Mouse (Mus musculus) neural tube, embryonic 14.5 days (tissue): ENCODE results near the gene Agap1. TPM values are rescaled to one million over a fixed set of nuclear protein-coding genes. Genes with fewer than 3 reads are reported as not detected.
A peak's percentile ranks its signal among the peaks of the same experiment; 100 is the strongest.

Experiments
- ATAC-seq: fragments of 200-750 bp; cut with Nextera tagmentation; 2 replicates; pipeline ENCODE4 v1.8.0; 2017; ENCODE audit warnings: low read depth, mild to moderate bottlenecking, moderate TSS enrichment, moderate library complexity
- H3K27ac ChIP-seq: fragments of 300-500 bp; sonication (generic); 2 replicates; pipeline ENCODE4 v1.5.1; 2014; ENCODE audit warnings: low read depth, mild to moderate bottlenecking, control low read depth, low read length, moderate library complexity, mixed read lengths
- H3K27me3 ChIP-seq: fragments of 300-500 bp; sonication (generic); 2 replicates; pipeline ENCODE4 v1.6.1; 2014; ENCODE audit warnings: low read length; ENCODE audit not compliant: control insufficient read depth, insufficient read depth
- H3K36me3 ChIP-seq: fragments of 300-500 bp; sonication (generic); 2 replicates; pipeline ENCODE4 v1.6.1; 2014; ENCODE audit warnings: low read length, mixed read lengths; ENCODE audit not compliant: control insufficient read depth, insufficient read depth
- H3K4me1 ChIP-seq: fragments of 300-500 bp; sonication (generic); 2 replicates; pipeline ENCODE4 v1.6.1; 2014; ENCODE audit warnings: low read length; ENCODE audit not compliant: control insufficient read depth, insufficient read depth
- H3K4me2 ChIP-seq: fragments of 300-500 bp; sonication (generic); 2 replicates; pipeline ENCODE4 v1.6.1; 2014; ENCODE audit warnings: mild to moderate bottlenecking, low read depth, low read length, control low read depth
- H3K4me3 ChIP-seq: fragments of 300-500 bp; sonication (generic); 2 replicates; pipeline ENCODE4 v1.5.1; 2014; ENCODE audit warnings: low read depth, low read length, control low read depth, mixed read lengths
- H3K9ac ChIP-seq: fragments of 300-500 bp; sonication (generic); replicated peaks from 2 replicates; pipeline ENCODE4 v1.6.1; 2014; ENCODE audit warnings: low read depth, mild to moderate bottlenecking, control low read depth, low read length, mixed read lengths
- H3K9me3 ChIP-seq: fragments of 300-500 bp; sonication (generic); 2 replicates; pipeline ENCODE4 v1.6.1; 2016; ENCODE audit warnings: low read length; ENCODE audit not compliant: control insufficient read depth
- WGBS: fragments of 180-500 bp; shearing (Covaris S2); extraction: QIAGEN DNeasy Blood & Tissue Kit; methylation state at CpG from one replicate; pipeline ENCODE4 v1.1.7; 2014; 5-methylcytosine and 5-hydroxymethylcytosine counted together
- polyA plus RNA-seq: library from polyadenylated mRNA; unstranded; fragments of >200 nt; fragmentation: Nextera tagmentation; extraction: Ambion mirVana; gene quantifications from 2 replicates; pipeline ENCODE4 v1.2.1, GENCODE M21; 2014

Gene Agap1
- polyA plus RNA-seq, 1 experiment from 2014 or later, result 76.4 TPM

DNA sequence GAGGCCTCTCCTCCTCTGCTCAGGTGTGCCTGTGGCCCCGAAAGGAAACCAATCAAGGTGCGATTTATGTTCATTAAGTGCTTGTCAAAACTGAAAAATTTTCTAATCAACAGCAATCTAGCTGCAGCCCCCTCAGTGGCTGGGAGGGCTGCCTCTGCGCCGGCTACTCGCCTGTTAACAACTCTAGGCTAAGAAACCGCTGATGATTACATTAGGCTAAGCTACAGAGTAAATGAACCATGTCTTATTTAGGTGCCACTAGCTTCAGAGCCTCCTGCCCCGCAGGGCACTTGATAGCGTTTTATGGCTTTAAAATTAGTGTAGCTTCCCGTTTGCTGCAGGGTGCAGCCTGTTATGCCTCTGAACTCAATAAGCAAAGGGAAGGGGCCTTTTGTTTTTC lies 279.8 kb downstream of the Agap1 start:
- no peaks in the 10 kb centered on the region for H3K27me3 ChIP-seq
- ATAC-seq, result peak; percentile 69; the same call in 1 of the 2 replicates
- H3K4me1 ChIP-seq, result peaks cover 28% of the 10 kb centered on the region

GRCm38 (mm10) chr1:89735146-89735545 lies 280.5 kb downstream of the Agap1 start:
- H3K9ac ChIP-seq, result no peak overlapping the region
- ATAC-seq, result no peak
- H3K27ac ChIP-seq, result no peak overlapping the region
- H3K4me3 ChIP-seq, result no peak overlapping the region
- H3K27me3 ChIP-seq, result no peaks in the 10 kb centered on the region
- H3K36me3 ChIP-seq, result no peaks in the 10 kb centered on the region; the same call in 1 of the 2 replicates
- H3K4me2 ChIP-seq, result no peak overlapping the region
- 82% methylated on average over 6 of the region's 6 CpGs for WGBS
- no peaks in the 10 kb centered on the region for H3K9me3 ChIP-seq
- H3K4me1 ChIP-seq, result peaks cover 30% of the 10 kb centered on the region

More for the DNA sequence above, 279.8 kb downstream of the Agap1 start:
- H3K4me3 ChIP-seq, result no peak overlapping the region
- 16% methylated on average over 9 of the region's 9 CpGs for WGBS
- no peak overlapping the region for H3K4me2 ChIP-seq
- H3K36me3 ChIP-seq, result no peaks in the 10 kb centered on the region; the same call in 1 of the 2 replicates
- H3K27ac ChIP-seq, result no peak overlapping the region
- no peak overlapping the region for H3K9ac ChIP-seq
- no peaks in the 10 kb centered on the region for H3K9me3 ChIP-seq

- ATAC-seq, result no peak
- H3K9me3 ChIP-seq, result no peaks in the 10 kb centered on the region
- H3K4me1 ChIP-seq, result peaks cover 30% of the 10 kb centered on the region
- H3K4me3 ChIP-seq, result no peak overlapping the region
- 84% methylated on average over 6 of the region's 6 CpGs for WGBS
- H3K27me3 ChIP-seq, result no peaks in the 10 kb centered on the region
- H3K36me3 ChIP-seq, result no peaks in the 10 kb centered on the region; the same call in 1 of the 2 replicates
- no peak overlapping the region for H3K27ac ChIP-seq
- H3K4me2 ChIP-seq, result no peak overlapping the region
- H3K9ac ChIP-seq, result no peak overlapping the region
Measured at GRCm38 (mm10) chr1:89736021-89736420, 281.4 kb downstream of the Agap1 start.

DNA sequence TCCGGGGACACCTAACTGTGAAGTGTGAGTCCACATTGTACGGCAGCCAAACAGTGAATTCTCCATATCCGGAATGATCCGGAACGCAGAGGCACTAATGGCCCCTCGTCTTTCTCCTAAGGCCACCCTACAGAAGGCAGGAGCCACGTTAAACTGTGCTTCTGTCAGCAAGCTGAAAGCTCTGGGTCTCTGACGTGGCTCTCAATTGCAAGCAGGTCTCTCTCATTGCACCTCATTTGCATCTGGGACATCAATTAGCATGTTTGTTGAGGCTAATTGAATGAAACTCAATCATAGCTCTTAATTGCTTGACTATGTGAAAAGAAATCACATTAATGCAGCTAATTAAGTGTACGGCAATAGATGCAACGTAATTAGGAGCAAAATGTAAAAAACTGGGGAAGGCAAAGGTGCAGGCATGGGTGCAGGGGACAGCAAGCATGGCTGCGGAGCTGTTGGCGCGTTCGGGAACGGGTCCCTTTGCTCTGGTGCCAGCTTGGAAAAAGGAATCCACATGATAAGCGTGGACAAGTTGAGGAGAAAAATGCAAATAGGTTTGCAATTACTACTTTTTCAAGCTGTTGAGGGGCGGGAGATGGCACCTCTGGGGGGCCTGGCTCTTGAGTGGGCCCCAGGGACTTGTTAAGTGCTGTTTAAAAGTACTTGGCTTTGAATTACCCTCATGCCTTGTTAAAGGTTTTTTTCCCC lies 284.6 kb downstream of the Agap1 start:
- Histone ChIP-seq H3K4me1 (peaks cover 24% of the 10 kb centered on the region), H3K27me3 (no peaks in the 10 kb centered on the region), H3K27ac (no peak overlapping the region), H3K9ac (no peak overlapping the region), H3K9me3 (no peaks in the 10 kb centered on the region), H3K4me2 (no peak overlapping the region), H3K36me3 (0 out of 2 replicates have a peak, but pooled peaks cover 5% of the 10 kb centered on the region), H3K4me3 (no peak overlapping the region)
- ATAC-seq, result peak; percentile 75; the same call in 1 of the 2 replicates
- WGBS, result 29% methylated on average over 17 of the region's 17 CpGs

- no peak overlapping the region for H3K4me3 ChIP-seq
- no peak for ATAC-seq
- 0 out of 2 replicates have a peak, but pooled peaks cover 5% of the 10 kb centered on the region for H3K36me3 ChIP-seq
- H3K9ac ChIP-seq, result no peak overlapping the region
- H3K4me2 ChIP-seq, result no peak overlapping the region
- H3K27me3 ChIP-seq, result no peaks in the 10 kb centered on the region
- 26% methylated on average over 3 of the region's 3 CpGs for WGBS
- H3K27ac ChIP-seq, result no peak overlapping the region
- H3K9me3 ChIP-seq, result no peaks in the 10 kb centered on the region
- H3K4me1 ChIP-seq, result peaks cover 19% of the 10 kb centered on the region
Measured at GRCm38 (mm10) chr1:89739775-89740099, 285.1 kb downstream of the Agap1 start.

DNA sequence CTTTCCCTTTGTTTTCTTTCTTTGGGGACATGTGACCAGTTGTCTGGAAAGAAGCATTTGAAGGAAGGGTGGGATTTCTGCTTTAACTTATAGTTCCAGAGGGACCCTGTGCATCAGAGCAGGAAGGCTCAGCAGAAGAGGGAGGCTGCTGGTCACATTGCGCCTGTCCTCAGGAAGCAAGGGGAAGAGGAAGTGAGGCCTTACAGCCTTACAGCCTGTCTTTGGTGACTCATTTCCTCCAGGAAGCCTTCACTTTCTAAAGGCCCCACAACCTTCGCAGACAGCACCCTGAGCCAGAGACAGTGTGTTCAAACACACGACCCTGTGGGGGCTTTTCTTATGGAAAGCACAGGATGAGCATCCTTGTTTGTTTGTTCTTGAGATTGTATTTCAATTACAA lies 287.8 kb downstream of the Agap1 start:
- Histone ChIP-seq H3K9me3 (no peaks in the 10 kb centered on the region), H3K27ac (no peak overlapping the region), H3K4me2 (no peak overlapping the region), H3K27me3 (no peaks in the 10 kb centered on the region), H3K36me3 (0 out of 2 replicates have a peak, but pooled peaks cover 5% of the 10 kb centered on the region), H3K9ac (no peak overlapping the region), H3K4me1 (peaks cover 13% of the 10 kb centered on the region), H3K4me3 (no peak overlapping the region)
- no peak for ATAC-seq
- 76% methylated on average over 3 of the region's 3 CpGs for WGBS

DNA sequence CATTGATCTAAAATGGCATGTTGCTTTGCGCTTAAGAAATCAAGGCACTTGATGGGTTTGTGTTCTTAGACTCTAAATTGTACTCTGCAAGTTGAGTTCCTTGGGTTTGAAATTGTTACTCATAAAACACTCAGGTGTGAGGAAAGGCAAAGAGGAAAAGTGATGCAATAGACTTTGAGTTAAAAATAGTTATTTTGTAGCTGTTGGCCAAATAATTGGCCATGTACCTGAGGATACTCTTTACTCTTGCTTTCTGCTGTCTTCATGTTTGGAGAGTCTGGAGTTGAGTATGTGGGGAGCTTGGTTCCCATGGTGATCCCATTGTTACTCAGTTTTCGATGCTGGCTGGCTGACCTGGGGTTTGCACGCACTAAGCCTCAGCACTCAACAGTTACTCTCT lies 291.6 kb downstream of the Agap1 start:
- H3K36me3 ChIP-seq, result 0 out of 2 replicates have a peak, but pooled peaks cover 5% of the 10 kb centered on the region
- no peak for ATAC-seq
- H3K27me3 ChIP-seq, result no peaks in the 10 kb centered on the region
- no peak overlapping the region for H3K4me2 ChIP-seq
- peaks cover 13% of the 10 kb centered on the region for H3K4me1 ChIP-seq
- no peak overlapping the region for H3K27ac ChIP-seq
- 70% methylated on average over 3 of the region's 3 CpGs for WGBS
- no peaks in the 10 kb centered on the region for H3K9me3 ChIP-seq
- H3K4me3 ChIP-seq, result no peak overlapping the region
- H3K9ac ChIP-seq, result no peak overlapping the region

GRCm38 (mm10) chr1:89749666-89750065 lies 295.1 kb downstream of the Agap1 start:
- H3K4me2 ChIP-seq, result no peak overlapping the region
- H3K4me3 ChIP-seq, result no peak overlapping the region
- H3K27ac ChIP-seq, result no peak overlapping the region

DNA sequence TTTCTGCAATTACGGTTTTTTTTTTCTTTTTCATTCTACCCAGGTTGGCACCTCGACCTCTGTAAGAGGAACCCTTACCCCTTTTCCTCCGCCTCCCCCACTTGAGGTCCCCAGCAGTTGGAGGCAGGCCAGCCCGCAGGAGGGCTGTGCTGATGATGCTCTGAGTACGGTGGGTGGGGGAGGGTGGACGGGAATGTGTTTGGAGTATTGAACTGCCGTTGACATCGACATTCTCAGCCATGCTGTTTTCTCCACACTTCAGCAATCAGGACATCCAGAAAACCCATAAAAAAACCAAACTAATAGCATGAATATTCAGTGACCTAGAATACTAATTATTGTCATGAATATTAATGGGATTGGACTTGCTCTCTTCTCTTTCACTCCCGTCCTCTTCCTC lies 295.9 kb downstream of the Agap1 start:
- Histone ChIP-seq H3K4me1 (peaks cover 19% of the 10 kb centered on the region), H3K27me3 (no peaks in the 10 kb centered on the region), H3K4me2 (peak overlapping the region; percentile 30; the same call in 1 of the 2 replicates), H3K9ac (no peak overlapping the region), H3K27ac (peak overlapping the region; percentile 56; the same call in 1 of the 2 replicates), H3K36me3 (no peaks in the 10 kb centered on the region), H3K4me3 (no peak overlapping the region), H3K9me3 (no peaks in the 10 kb centered on the region)
- 2% methylated on average over 9 of the region's 9 CpGs for WGBS
- peak; percentile 76 for ATAC-seq

More at GRCm38 (mm10) chr1:89749666-89750065, 295.1 kb downstream of the Agap1 start:
- no peak overlapping the region for H3K9ac ChIP-seq
- peaks cover 17% of the 10 kb centered on the region for H3K4me1 ChIP-seq
- no peak for ATAC-seq
- H3K27me3 ChIP-seq, result no peaks in the 10 kb centered on the region
- H3K9me3 ChIP-seq, result no peaks in the 10 kb centered on the region
- H3K36me3 ChIP-seq, result no peaks in the 10 kb centered on the region
